Mouse (Mus musculus) intestine, embryonic 16.5 days (tissue): Measurements from ENCODE around the gene Sar1a. TPM values are rescaled to one million over a fixed set of nuclear protein-coding genes. Genes with fewer than 3 reads are reported as not detected.

ENCODE experiments used
- ATAC-seq: fragments of 200-750 bp; cut with Nextera tagmentation; 2 replicates; pipeline ENCODE4 v1.8.0; 2017; ENCODE audit warnings: moderate TSS enrichment, moderate library complexity
- H3K27ac ChIP-seq: fragments of 300-500 bp; sonication (generic); 2 replicates; pipeline ENCODE4 v1.5.1; 2014; ENCODE audit warnings: mild to moderate bottlenecking, low read length
- H3K27me3 ChIP-seq: fragments of 300-500 bp; sonication (generic); replicated peaks from 2 replicates; pipeline ENCODE4 v1.6.1; 2014; ENCODE audit warnings: low read length, control low read depth, mixed read lengths; ENCODE audit not compliant: control insufficient read depth, insufficient read depth
- H3K36me3 ChIP-seq: fragments of 300-500 bp; sonication (generic); 2 replicates; pipeline ENCODE4 v1.6.1; 2014; ENCODE audit warnings: low read length, control low read depth; ENCODE audit not compliant: control insufficient read depth, insufficient read depth
- H3K4me1 ChIP-seq: fragments of 300-500 bp; sonication (generic); 2 replicates; pipeline ENCODE4 v1.6.1; 2014; ENCODE audit warnings: low read length, control low read depth, mixed read lengths; ENCODE audit not compliant: control insufficient read depth, insufficient read depth
- H3K4me2 ChIP-seq: fragments of 300-500 bp; sonication (generic); 2 replicates; pipeline ENCODE4 v1.6.1; 2014; ENCODE audit warnings: low read depth, low read length, control low read depth
- H3K4me3 ChIP-seq: fragments of 300-500 bp; sonication (generic); 2 replicates; pipeline ENCODE4 v1.5.1; 2014; ENCODE audit warnings: mild to moderate bottlenecking, low read length
- H3K9ac ChIP-seq: fragments of 300-500 bp; sonication (generic); 2 replicates; pipeline ENCODE4 v1.6.1; 2014; ENCODE audit warnings: low read depth, low read length
- H3K9me3 ChIP-seq: fragments of 300-500 bp; sonication (generic); 2 replicates; pipeline ENCODE4 v1.6.1; 2016; ENCODE audit warnings: low read length, control low read depth; ENCODE audit not compliant: control insufficient read depth
- WGBS: fragments of 180-500 bp; shearing (Covaris S2); extraction: QIAGEN DNeasy Blood & Tissue Kit; methylation state at CpG from one replicate; pipeline ENCODE4 v1.1.7; 2014; 5-methylcytosine and 5-hydroxymethylcytosine counted together
- polyA plus RNA-seq: library from polyadenylated mRNA; unstranded; fragments of >200 nt; fragmentation: Nextera tagmentation; extraction: Ambion mirVana; gene quantifications from 2 replicates; pipeline ENCODE4 v1.2.1, GENCODE M21; 2015

The Sar1a gene
- polyA plus RNA-seq, 1 experiment from 2014 or later: 178 TPM

GRCm38 (mm10) chr10:61717406-61718296 lies 37.6 kb downstream of the Sar1a start:
- ATAC-seq: no peak
- no peaks in the 10 kb centered on the region for H3K36me3 ChIP-seq
- H3K27me3 ChIP-seq: no peaks in the 10 kb centered on the region
- no peaks in the 10 kb centered on the region for H3K9me3 ChIP-seq
- no peak overlapping the region for H3K4me2 ChIP-seq
- 91% methylated on average over 12 of the region's 12 CpGs for WGBS
- H3K4me3 ChIP-seq: no peak overlapping the region
- H3K9ac ChIP-seq: no peak overlapping the region
- peaks cover 12% of the 10 kb centered on the region for H3K4me1 ChIP-seq
- no peak overlapping the region for H3K27ac ChIP-seq

GRCm38 (mm10) chr10:61720331-61720730 lies 40.2 kb downstream of the Sar1a start:
- Histone ChIP-seq H3K9ac (no peak overlapping the region), H3K36me3 (no peaks in the 10 kb centered on the region)

GRCm38 (mm10) chr10:61722215-61722614 lies 42.1 kb downstream of the Sar1a start:
- Histone ChIP-seq H3K36me3 (no peaks in the 10 kb centered on the region), H3K27ac (no peak overlapping the region), H3K9ac (no peak overlapping the region), H3K9me3 (no peaks in the 10 kb centered on the region), H3K4me1 (no peaks in the 10 kb centered on the region), H3K4me2 (no peak overlapping the region), H3K4me3 (no peak overlapping the region), H3K27me3 (no peaks in the 10 kb centered on the region)
- no peak for ATAC-seq
- 86% methylated on average over 3 of the region's 3 CpGs for WGBS

More at GRCm38 (mm10) chr10:61720331-61720730, 40.2 kb downstream of the Sar1a start:
- WGBS: 89% methylated on average over 7 of the region's 7 CpGs
- Histone ChIP-seq H3K27me3 (no peaks in the 10 kb centered on the region), H3K4me2 (no peak overlapping the region), H3K9me3 (no peaks in the 10 kb centered on the region), H3K27ac (no peak overlapping the region), H3K4me1 (peaks cover 7% of the 10 kb centered on the region), H3K4me3 (no peak overlapping the region)
- ATAC-seq: no peak

GRCm38 (mm10) chr10:61723271-61723670 lies 43.2 kb downstream of the Sar1a start:
- peaks cover 1% of the 10 kb centered on the region; the same call in 1 of the 2 replicates for H3K36me3 ChIP-seq
- no peak overlapping the region for H3K4me2 ChIP-seq
- no peak overlapping the region for H3K9ac ChIP-seq
- no peak overlapping the region for H3K4me3 ChIP-seq
- H3K9me3 ChIP-seq: no peaks in the 10 kb centered on the region
- no peaks in the 10 kb centered on the region for H3K4me1 ChIP-seq
- H3K27ac ChIP-seq: no peak overlapping the region
- 73% methylated on average over 6 of the region's 6 CpGs for WGBS
- no peaks in the 10 kb centered on the region for H3K27me3 ChIP-seq
- ATAC-seq: no peak

- Histone ChIP-seq H3K27ac (no peak overlapping the region), H3K27me3 (no peaks in the 10 kb centered on the region), H3K36me3 (peaks cover 7% of the 10 kb centered on the region), H3K9me3 (0 out of 2 replicates have a peak, but pooled peaks cover 5% of the 10 kb centered on the region), H3K4me1 (no peaks in the 10 kb centered on the region), H3K4me2 (no peak overlapping the region), H3K4me3 (no peak overlapping the region), H3K9ac (no peak overlapping the region)
- ATAC-seq: no peak
- 61% methylated on average over 11 of the region's 11 CpGs for WGBS
These were observed 49.1 kb downstream of the Sar1a start for GRCm38 (mm10) chr10:61729181-61729580.

GRCm38 (mm10) chr10:61730171-61730570 lies 50.1 kb downstream of the Sar1a start:
- Histone ChIP-seq H3K4me2 (no peak overlapping the region), H3K9ac (no peak overlapping the region), H3K9me3 (peaks cover 5% of the 10 kb centered on the region; the same call in 1 of the 2 replicates), H3K4me1 (no peaks in the 10 kb centered on the region; the same call in 1 of the 2 replicates), H3K27me3 (no peaks in the 10 kb centered on the region), H3K4me3 (no peak overlapping the region), H3K36me3 (peaks cover 7% of the 10 kb centered on the region), H3K27ac (no peak overlapping the region)
- ATAC-seq: no peak
- WGBS: 96% methylated on average over 6 of the region's 6 CpGs

- Histone ChIP-seq H3K36me3 (peaks cover 5% of the 10 kb centered on the region), H3K27ac (no peak overlapping the region), H3K4me3 (no peak overlapping the region), H3K9me3 (peaks cover 5% of the 10 kb centered on the region; the same call in 1 of the 2 replicates), H3K4me1 (no peaks in the 10 kb centered on the region; the same call in 1 of the 2 replicates), H3K27me3 (no peaks in the 10 kb centered on the region), H3K9ac (no peak overlapping the region), H3K4me2 (no peak overlapping the region)
- 41% methylated on average over 3 of the region's 3 CpGs for WGBS
- no peak for ATAC-seq
These were observed 54.3 kb downstream of the Sar1a start for GRCm38 (mm10) chr10:61734377-61734776.

GRCm38 (mm10) chr10:61736671-61737078 lies 56.6 kb downstream of the Sar1a start:
- no peak for ATAC-seq
- Histone ChIP-seq H3K4me3 (no peak overlapping the region), H3K36me3 (peaks cover 7% of the 10 kb centered on the region; the same call in 1 of the 2 replicates), H3K27me3 (no peaks in the 10 kb centered on the region), H3K27ac (no peak overlapping the region), H3K9me3 (no peaks in the 10 kb centered on the region; the same call in 1 of the 2 replicates), H3K9ac (no peak overlapping the region), H3K4me2 (no peak overlapping the region), H3K4me1 (no peaks in the 10 kb centered on the region; the same call in 1 of the 2 replicates)
- 68% methylated on average over 10 of the region's 10 CpGs for WGBS

- WGBS: 81% methylated on average over 1 of the region's 1 CpGs
- Histone ChIP-seq H3K9ac (no peak overlapping the region), H3K27me3 (no peaks in the 10 kb centered on the region), H3K9me3 (no peaks in the 10 kb centered on the region; the same call in 1 of the 2 replicates), H3K4me2 (no peak overlapping the region), H3K27ac (no peak overlapping the region), H3K36me3 (peaks cover 7% of the 10 kb centered on the region; the same call in 1 of the 2 replicates), H3K4me3 (no peak overlapping the region), H3K4me1 (no peaks in the 10 kb centered on the region; the same call in 1 of the 2 replicates)
- ATAC-seq: no peak
These were observed 57.4 kb downstream of the Sar1a start for GRCm38 (mm10) chr10:61737537-61737936.
